Mouse (Mus musculus): Measurements from ENCODE around the gene Tnik. TPM values are rescaled to one million over a fixed set of nuclear protein-coding genes. Genes with fewer than 3 reads are reported as not detected.
A peak's percentile ranks its signal among the peaks of the same experiment; 100 is the strongest.

Gene Tnik
- polyA plus RNA-seq, 1 experiment from 2014 or later: 20.7 TPM

DNA sequence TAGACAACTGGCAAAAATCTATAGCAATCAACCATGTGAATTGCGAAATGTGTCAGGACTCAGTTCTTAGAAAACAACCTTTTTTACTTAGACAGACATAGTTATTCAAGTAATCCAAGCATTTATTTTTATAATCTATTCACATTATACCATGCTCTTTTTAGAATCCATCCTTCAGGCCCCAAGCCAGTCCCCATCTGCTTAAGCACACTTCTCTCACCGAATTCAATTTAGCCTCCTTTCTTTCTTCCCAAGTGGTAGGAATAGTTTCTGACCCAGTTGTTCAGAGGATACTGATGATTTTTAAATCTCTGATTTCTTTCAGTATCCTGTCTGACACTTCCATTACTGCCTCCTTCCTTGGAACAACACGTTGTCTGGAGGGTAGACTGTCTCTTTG lies 261.5 kb downstream of the Tnik start:
- POLR2A ChIA-PET: interaction anchor here (1.3 kb wide), 1 partner anchor 18 kb away, joined by 4 read pairs; no protein-coding TSS in a partner anchor
- no peak for TF ChIP-seq CTCF (IDR thresholded peaks at IDR 0.05)
- in situ Hi-C loops (cut with MboI; ENCODE audit: low pct_unique_long_range_greater_than_20kb): no loop called here
- no peaks in the 10 kb centered on the region for H3K27me3 ChIP-seq
- DNase-seq (ENCODE audit: low read depth, low spot score) (no peak), ATAC-seq (no peak)
- CTCF ChIA-PET: interaction anchor here (0.8 to 3.2 kb wide), 6 partner anchors 12 to 360 kb away, joined by 3 to 27 read pairs (median 4); no protein-coding TSS in a partner anchor

GRCm38 (mm10) chr3:28526671-28527070 lies 263.7 kb downstream of the Tnik start:
- no peaks in the 10 kb centered on the region for H3K27me3 ChIP-seq
- TF ChIP-seq CTCF (IDR thresholded peaks at IDR 0.05): no peak
- ChIA-PET POLR2A (no interaction called here), CTCF (interaction anchor here (0.9 to 2.1 kb wide), 2 partner anchors 29 to 355 kb away, joined by 3 to 6 read pairs; no protein-coding TSS in a partner anchor)
- DNase-seq (ENCODE audit: low read depth, low spot score) (no peak), ATAC-seq (no peak)
- in situ Hi-C loops (cut with MboI; ENCODE audit: low pct_unique_long_range_greater_than_20kb): no loop called here

DNA sequence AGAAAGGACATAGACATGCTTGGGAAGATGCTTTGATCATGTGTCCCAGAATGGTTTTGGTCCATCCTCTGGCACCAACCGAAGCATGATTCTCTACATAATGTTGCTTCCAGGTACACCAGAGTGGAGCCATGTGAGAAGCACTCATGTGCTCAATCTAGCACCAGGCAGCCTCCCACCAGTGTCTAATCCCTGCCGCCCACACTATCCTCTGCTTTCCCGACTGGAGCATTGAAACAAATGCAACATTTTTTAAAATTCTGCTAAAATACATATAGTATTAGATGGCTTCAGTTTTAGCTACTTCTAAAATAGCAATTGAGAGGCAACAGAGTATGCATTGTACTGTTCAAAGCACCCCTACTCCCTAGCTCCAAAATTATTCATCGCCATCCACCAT lies 264.2 kb downstream of the Tnik start:
- in situ Hi-C loops (cut with MboI; ENCODE audit: low pct_unique_long_range_greater_than_20kb): no loop called here
- CTCF ChIA-PET: interaction anchor here (4.3 kb wide), 1 partner anchor 16 kb away, joined by 26 read pairs; no protein-coding TSS in a partner anchor
- POLR2A ChIA-PET: no interaction called here
- ATAC-seq (no peak), DNase-seq (ENCODE audit: low read depth, low spot score) (no peak)
- TF ChIP-seq CTCF (IDR thresholded peaks at IDR 0.05): no peak
- H3K27me3 ChIP-seq: no peaks in the 10 kb centered on the region

- no peak for DNase-seq (ENCODE audit: low read depth, low spot score)
- CTCF ChIA-PET: interaction anchor here (1.0 to 4.3 kb wide), 4 partner anchors 14 to 364 kb away, joined by 3 to 26 read pairs (median 4); no protein-coding TSS in a partner anchor
These were observed 266.5 kb downstream of the Tnik start for GRCm38 (mm10) chr3:28529548-28529947.

GRCm38 (mm10) chr3:28531294-28531956 lies 268.4 kb downstream of the Tnik start:
- no peaks in the 10 kb centered on the region for H3K27me3 ChIP-seq
- ATAC-seq: no peak
- ChIA-PET CTCF (interaction anchor here (4.3 kb wide), 1 partner anchor 12 kb away, joined by 26 read pairs; no protein-coding TSS in a partner anchor), POLR2A (no interaction called here)
- no peak for TF ChIP-seq CTCF (IDR thresholded peaks at IDR 0.05)
- DNase-seq (ENCODE audit: low read depth, low spot score): no peak
- in situ Hi-C loops (cut with MboI; ENCODE audit: low pct_unique_long_range_greater_than_20kb): no loop called here

More at GRCm38 (mm10) chr3:28529548-28529947, 266.5 kb downstream of the Tnik start:
- ATAC-seq: peak; percentile 68
- no peak for TF ChIP-seq CTCF (IDR thresholded peaks at IDR 0.05)
- POLR2A ChIA-PET: no interaction called here
- in situ Hi-C loops (cut with MboI; ENCODE audit: low pct_unique_long_range_greater_than_20kb): no loop called here
- H3K27me3 ChIP-seq: no peaks in the 10 kb centered on the region

GRCm38 (mm10) chr3:28532666-28533065 lies 269.7 kb downstream of the Tnik start:
- ChIA-PET CTCF (no interaction called here), POLR2A (no interaction called here)
- no peak for DNase-seq (ENCODE audit: low read depth, low spot score)
- TF ChIP-seq CTCF (IDR thresholded peaks at IDR 0.05): no peak
- ATAC-seq: no peak
- in situ Hi-C loops (cut with MboI; ENCODE audit: low pct_unique_long_range_greater_than_20kb): no loop called here
- no peaks in the 10 kb centered on the region for H3K27me3 ChIP-seq

- POLR2A ChIA-PET: no interaction called here
- in situ Hi-C loops (cut with MboI; ENCODE audit: low pct_unique_long_range_greater_than_20kb): loop anchor here (10.0 kb wide), 1 partner anchor 375 kb away; no protein-coding TSS in a partner anchor
These were observed 277.1 kb downstream of the Tnik start for GRCm38 (mm10) chr3:28540121-28540520.

DNA sequence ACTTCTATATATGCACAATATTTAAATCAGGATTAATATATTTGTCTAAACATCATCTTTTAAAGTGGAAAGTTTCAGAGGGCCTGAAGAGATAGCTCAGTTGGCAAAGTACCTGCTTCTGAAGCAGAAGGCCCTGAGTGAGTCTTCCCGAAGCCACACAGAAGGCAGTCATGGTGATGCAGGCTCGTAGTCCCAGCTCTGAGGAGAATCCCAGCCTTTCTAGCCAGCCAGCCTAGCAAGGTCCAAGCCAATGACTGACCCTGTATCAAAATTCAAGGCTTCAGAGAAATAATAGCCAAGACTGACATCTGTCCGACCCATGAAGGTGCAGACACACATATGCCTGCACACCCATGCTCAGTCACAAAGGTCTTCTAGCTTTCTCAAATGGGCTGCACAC lies 279.9 kb downstream of the Tnik start:
- ATAC-seq (no peak), DNase-seq (ENCODE audit: low read depth, low spot score) (no peak)
- in situ Hi-C loops (cut with MboI; ENCODE audit: low pct_unique_long_range_greater_than_20kb): loop anchor here (10.0 kb wide), 1 partner anchor 378 kb away; no protein-coding TSS in a partner anchor
- TF ChIP-seq CTCF (IDR thresholded peaks at IDR 0.05): no peak
- H3K27me3 ChIP-seq: no peaks in the 10 kb centered on the region
- POLR2A ChIA-PET: interaction anchor here (0.9 to 1.1 kb wide), 3 partner anchors 19 to 393 kb away, joined by 3 to 4 read pairs (median 3); no protein-coding TSS in a partner anchor
- CTCF ChIA-PET: interaction anchor here (0.7 to 3.7 kb wide), 27 partner anchors 10 to 384 kb away, joined by 3 to 33 read pairs (median 3); no protein-coding TSS in a partner anchor

More at GRCm38 (mm10) chr3:28540121-28540520, 277.1 kb downstream of the Tnik start:
- H3K27me3 ChIP-seq: no peaks in the 10 kb centered on the region
- TF ChIP-seq CTCF (IDR thresholded peaks at IDR 0.05): no peak
- ATAC-seq: no peak
- CTCF ChIA-PET: no interaction called here
- no peak for DNase-seq (ENCODE audit: low read depth, low spot score)

- in situ Hi-C loops (cut with MboI; ENCODE audit: low pct_unique_long_range_greater_than_20kb): loop anchor here (10.0 kb wide), 1 partner anchor 379 kb away; no protein-coding TSS in a partner anchor
- peak; percentile 92 for TF ChIP-seq CTCF (IDR thresholded peaks at IDR 0.05)
- no peak for DNase-seq (ENCODE audit: low read depth, low spot score)
- ATAC-seq: peak; percentile 79
- no peaks in the 10 kb centered on the region for H3K27me3 ChIP-seq
- POLR2A ChIA-PET: interaction anchor here (0.7 to 1.1 kb wide), 4 partner anchors 20 to 393 kb away, joined by 3 to 4 read pairs (median 3); no protein-coding TSS in a partner anchor
- CTCF ChIA-PET: interaction anchor here (0.7 to 3.7 kb wide), 32 partner anchors 10 to 386 kb away, joined by 3 to 33 read pairs (median 3); no protein-coding TSS in a partner anchor
These were observed 280.5 kb downstream of the Tnik start for GRCm38 (mm10) chr3:28543380-28543984.

DNA sequence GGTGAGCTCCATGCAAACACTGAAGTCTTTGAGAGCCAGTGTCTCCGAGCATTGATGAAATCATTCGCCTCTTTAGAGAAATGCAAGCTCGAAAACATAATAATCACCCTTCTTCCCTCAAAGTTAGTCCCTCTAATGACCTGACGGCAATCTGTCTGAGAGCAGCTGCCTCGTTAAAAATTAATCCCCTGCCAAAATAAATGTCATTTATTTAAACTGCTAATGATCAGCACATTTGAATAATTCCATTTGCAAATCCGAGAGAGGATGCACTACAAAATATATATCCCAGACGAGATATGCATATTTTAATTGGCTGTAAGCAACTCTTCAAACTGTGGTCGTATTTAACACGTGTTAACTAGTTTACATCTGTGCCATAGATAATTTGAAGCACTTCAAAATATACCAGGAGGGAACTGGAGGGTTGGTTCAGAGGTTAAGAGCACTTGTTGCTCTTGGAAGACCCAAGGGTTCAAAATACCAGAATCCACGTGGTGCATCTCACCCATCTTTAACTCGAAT lies 281.4 kb downstream of the Tnik start:
- DNase-seq (ENCODE audit: low read depth, low spot score): no peak
- in situ Hi-C loops (cut with MboI; ENCODE audit: low pct_unique_long_range_greater_than_20kb): loop anchor here (10.0 kb wide), 1 partner anchor 380 kb away; no protein-coding TSS in a partner anchor
- CTCF ChIA-PET: interaction anchor here (0.7 to 3.7 kb wide), 22 partner anchors 9 to 387 kb away, joined by 3 to 33 read pairs (median 4); no protein-coding TSS in a partner anchor

More for the DNA sequence above, 281.4 kb downstream of the Tnik start:
- ATAC-seq: no peak
- POLR2A ChIA-PET: interaction anchor here (0.7 kb wide), 1 partner anchor 153 kb away, joined by 3 read pairs; no protein-coding TSS in a partner anchor
- no peaks in the 10 kb centered on the region for H3K27me3 ChIP-seq
- no peak for TF ChIP-seq CTCF (IDR thresholded peaks at IDR 0.05)
